Mouse (Mus musculus): ENCODE data around the gene Arid1b. TPM values are rescaled to one million over a fixed set of nuclear protein-coding genes. Genes with fewer than 3 reads are reported as not detected.

The Arid1b gene
- total and polyA plus RNA-seq, 2 experiments, result 9.7 to 11.7 TPM

- Histone ChIP-seq H3K27ac (replicated peaks; ENCODE audit: insufficient read depth, low read depth, low read length) (no peak overlapping the region), H3K4me1 (ENCODE audit: control insufficient read depth, insufficient read depth, low read length) (peaks cover 3% of the 10 kb centered on the region; the same call in 1 of the 2 replicates), H3K9ac (ENCODE audit: low read depth, low read length) (no peak overlapping the region), H3K36me3 (ENCODE audit: control insufficient read depth, insufficient read depth, low read length) (no peaks in the 10 kb centered on the region), H3K79me2 (ENCODE audit: control insufficient read depth, insufficient read depth, low read length) (peaks cover 22% of the 10 kb centered on the region; the same call in 1 of the 2 replicates), H3K4me3 (ENCODE audit: insufficient read depth, low read depth, low read length) (no peak overlapping the region), H3K27me3 (ENCODE audit: control insufficient read depth, insufficient read depth, low read length) (no peaks in the 10 kb centered on the region)
- no peak for DNase-seq (ENCODE audit: extremely low read depth, low read depth, low spot score)
- 95% methylated on average over 11 of the region's 11 CpGs for WGBS
- TF ChIP-seq CTCF (IDR thresholded peaks at IDR 0.05; ENCODE audit: low read depth, low read length), result no peak
- TF ChIP-seq POLR2A (IDR thresholded peaks at IDR 0.05; ENCODE audit: extremely low read depth, insufficient read depth, low read length), result no peak
These were observed 157.7 kb downstream of the Arid1b start for GRCm38 (mm10) chr17:5151852-5152251.

- WGBS, result 16% methylated on average over 2 of the region's 2 CpGs
These were observed 159.3 kb downstream of the Arid1b start for GRCm38 (mm10) chr17:5153461-5153860.

GRCm38 (mm10) chr17:5154322-5154721, 160.2 kb downstream of the Arid1b start:
- peaks cover 27% of the 10 kb centered on the region; the same call in 1 of the 2 replicates for H3K79me2 ChIP-seq (ENCODE audit: control insufficient read depth, insufficient read depth, low read length)
- no peaks in the 10 kb centered on the region for H3K27me3 ChIP-seq (ENCODE audit: control insufficient read depth, insufficient read depth, low read length)
- peaks cover 3% of the 10 kb centered on the region; the same call in 1 of the 2 replicates for H3K4me1 ChIP-seq (ENCODE audit: control insufficient read depth, insufficient read depth, low read length)
- WGBS, result 78% methylated on average over 6 of the region's 6 CpGs
- TF ChIP-seq CTCF (IDR thresholded peaks at IDR 0.05; ENCODE audit: low read depth, low read length), result no peak
- no peak for TF ChIP-seq POLR2A (IDR thresholded peaks at IDR 0.05; ENCODE audit: extremely low read depth, insufficient read depth, low read length)
- H3K36me3 ChIP-seq (ENCODE audit: control insufficient read depth, insufficient read depth, low read length), result no peaks in the 10 kb centered on the region
- DNase-seq (ENCODE audit: extremely low read depth, low read depth, low spot score), result no peak
- H3K4me3 ChIP-seq (ENCODE audit: insufficient read depth, low read depth, low read length), result no peak overlapping the region
- H3K27ac ChIP-seq (replicated peaks; ENCODE audit: insufficient read depth, low read depth, low read length), result no peak overlapping the region
- H3K9ac ChIP-seq (ENCODE audit: low read depth, low read length), result no peak overlapping the region

More at GRCm38 (mm10) chr17:5153461-5153860, 159.3 kb downstream of the Arid1b start:
- no peak overlapping the region for H3K9ac ChIP-seq (ENCODE audit: low read depth, low read length)
- peak; percentile 65 for DNase-seq (ENCODE audit: extremely low read depth, low read depth, low spot score)
- H3K79me2 ChIP-seq (ENCODE audit: control insufficient read depth, insufficient read depth, low read length), result peaks cover 30% of the 10 kb centered on the region; the same call in 1 of the 2 replicates
- H3K27ac ChIP-seq (replicated peaks; ENCODE audit: insufficient read depth, low read depth, low read length), result no peak overlapping the region
- H3K27me3 ChIP-seq (ENCODE audit: control insufficient read depth, insufficient read depth, low read length), result no peaks in the 10 kb centered on the region
- no peak overlapping the region for H3K4me3 ChIP-seq (ENCODE audit: insufficient read depth, low read depth, low read length)
- peaks cover 3% of the 10 kb centered on the region; the same call in 1 of the 2 replicates for H3K4me1 ChIP-seq (ENCODE audit: control insufficient read depth, insufficient read depth, low read length)
- no peaks in the 10 kb centered on the region for H3K36me3 ChIP-seq (ENCODE audit: control insufficient read depth, insufficient read depth, low read length)
- TF ChIP-seq CTCF (IDR thresholded peaks at IDR 0.05; ENCODE audit: low read depth, low read length) (no peak), POLR2A (IDR thresholded peaks at IDR 0.05; ENCODE audit: extremely low read depth, insufficient read depth, low read length) (no peak)

GRCm38 (mm10) chr17:5157609-5158008, 163.5 kb downstream of the Arid1b start:
- no peak overlapping the region for H3K9ac ChIP-seq (ENCODE audit: low read depth, low read length)
- H3K27ac ChIP-seq (replicated peaks; ENCODE audit: insufficient read depth, low read depth, low read length), result no peak overlapping the region
- peaks cover 3% of the 10 kb centered on the region for H3K4me1 ChIP-seq (ENCODE audit: control insufficient read depth, insufficient read depth, low read length)
- TF ChIP-seq CTCF (IDR thresholded peaks at IDR 0.05; ENCODE audit: low read depth, low read length) (no peak), POLR2A (IDR thresholded peaks at IDR 0.05; ENCODE audit: extremely low read depth, insufficient read depth, low read length) (no peak)
- H3K4me3 ChIP-seq (ENCODE audit: insufficient read depth, low read depth, low read length), result no peak overlapping the region
- 89% methylated on average over 7 of the region's 7 CpGs for WGBS
- no peak for DNase-seq (ENCODE audit: extremely low read depth, low read depth, low spot score)
- peaks cover 33% of the 10 kb centered on the region; the same call in 1 of the 2 replicates for H3K79me2 ChIP-seq (ENCODE audit: control insufficient read depth, insufficient read depth, low read length)
- H3K36me3 ChIP-seq (ENCODE audit: control insufficient read depth, insufficient read depth, low read length), result no peaks in the 10 kb centered on the region
- H3K27me3 ChIP-seq (ENCODE audit: control insufficient read depth, insufficient read depth, low read length), result no peaks in the 10 kb centered on the region

- no peaks in the 10 kb centered on the region for H3K27me3 ChIP-seq (ENCODE audit: control insufficient read depth, insufficient read depth, low read length)
- TF ChIP-seq POLR2A (IDR thresholded peaks at IDR 0.05; ENCODE audit: extremely low read depth, insufficient read depth, low read length) (no peak), CTCF (IDR thresholded peaks at IDR 0.05; ENCODE audit: low read depth, low read length) (no peak)
- H3K9ac ChIP-seq (ENCODE audit: low read depth, low read length), result no peak overlapping the region
- H3K4me1 ChIP-seq (ENCODE audit: control insufficient read depth, insufficient read depth, low read length), result peaks cover 2% of the 10 kb centered on the region
- peak; percentile 49 for DNase-seq (ENCODE audit: extremely low read depth, low read depth, low spot score)
- H3K79me2 ChIP-seq (ENCODE audit: control insufficient read depth, insufficient read depth, low read length), result peaks cover 46% of the 10 kb centered on the region; the same call in 1 of the 2 replicates
- H3K4me3 ChIP-seq (ENCODE audit: insufficient read depth, low read depth, low read length), result no peak overlapping the region
- no peaks in the 10 kb centered on the region for H3K36me3 ChIP-seq (ENCODE audit: control insufficient read depth, insufficient read depth, low read length)
- H3K27ac ChIP-seq (replicated peaks; ENCODE audit: insufficient read depth, low read depth, low read length), result no peak overlapping the region
- 50% methylated on average over 2 of the region's 2 CpGs for WGBS
These were observed 168.4 kb downstream of the Arid1b start for GRCm38 (mm10) chr17:5162525-5162924.

GRCm38 (mm10) chr17:5163251-5163826, 169.2 kb downstream of the Arid1b start:
- H3K27ac ChIP-seq (replicated peaks; ENCODE audit: insufficient read depth, low read depth, low read length), result no peak overlapping the region

More at GRCm38 (mm10) chr17:5163251-5163826, 169.2 kb downstream of the Arid1b start:
- WGBS, result 81% methylated on average over 7 of the region's 7 CpGs
- Histone ChIP-seq H3K36me3 (ENCODE audit: control insufficient read depth, insufficient read depth, low read length) (no peaks in the 10 kb centered on the region), H3K79me2 (ENCODE audit: control insufficient read depth, insufficient read depth, low read length) (peaks cover 48% of the 10 kb centered on the region; the same call in 1 of the 2 replicates), H3K9ac (ENCODE audit: low read depth, low read length) (no peak overlapping the region), H3K4me3 (ENCODE audit: insufficient read depth, low read depth, low read length) (no peak overlapping the region), H3K27me3 (ENCODE audit: control insufficient read depth, insufficient read depth, low read length) (no peaks in the 10 kb centered on the region), H3K4me1 (ENCODE audit: control insufficient read depth, insufficient read depth, low read length) (peaks cover 2% of the 10 kb centered on the region)
- DNase-seq (ENCODE audit: extremely low read depth, low read depth, low spot score), result no peak
- TF ChIP-seq POLR2A (IDR thresholded peaks at IDR 0.05; ENCODE audit: extremely low read depth, insufficient read depth, low read length) (no peak), CTCF (IDR thresholded peaks at IDR 0.05; ENCODE audit: low read depth, low read length) (no peak)
